Mouse (Mus musculus) MN1 (cell line): ENCODE data around the gene Sarnp.

ENCODE experiments used
- DNase-seq: peaks from one replicate; pipeline ENCODE4 v3.0.0-alpha.2; 2016; ENCODE audit warnings: low spot score

Gene Sarnp

GRCm38 (mm10) chr10:128891296-128892094 is 74.4 kb downstream of the Sarnp start, which contains the start of gene Gdf11:
TSS of gene Gdf11 (minus strand) at chr10:128891718.
- peak; percentile 94 for DNase-seq

GRCm38 (mm10) chr10:128892246-128892645 is 75.1 kb downstream of the Sarnp start:
- DNase-seq = no peak

- DNase-seq = peak; percentile 98
Measured at GRCm38 (mm10) chr10:128895437-128895836, 78.3 kb downstream of the Sarnp start.

- DNase-seq = peak; percentile 46
Measured at GRCm38 (mm10) chr10:128895952-128896693, 79.0 kb downstream of the Sarnp start.

GRCm38 (mm10) chr10:128896807-128897206 is 79.7 kb downstream of the Sarnp start:
- DNase-seq = no peak

GRCm38 (mm10) chr10:128897501-128897900 is 80.4 kb downstream of the Sarnp start:
- no peak for DNase-seq

GRCm38 (mm10) chr10:128899759-128900490 is 82.8 kb downstream of the Sarnp start:
- no peak for DNase-seq

- no peak for DNase-seq
Measured at GRCm38 (mm10) chr10:128900698-128901097, 83.6 kb downstream of the Sarnp start, which contains the start of gene Cd63. TSS of gene Cd63 (plus strand) at chr10:128900989.

- DNase-seq = no peak
Measured at GRCm38 (mm10) chr10:128901409-128901808, 84.3 kb downstream of the Sarnp start.

- DNase-seq = no peak
Measured at GRCm38 (mm10) chr10:128902409-128902988, 85.4 kb downstream of the Sarnp start.

GRCm38 (mm10) chr10:128904812-128905211 is 87.7 kb downstream of the Sarnp start:
- no peak for DNase-seq

GRCm38 (mm10) chr10:128908778-128909448 is 91.8 kb downstream of the Sarnp start:
- DNase-seq = peak; percentile 73

- DNase-seq = peak; percentile 99
Measured at GRCm38 (mm10) chr10:128909567-128910028, 92.5 kb downstream of the Sarnp start.

GRCm38 (mm10) chr10:128910066-128910841 is 93.1 kb downstream of the Sarnp start:
- peak; percentile 78 for DNase-seq

GRCm38 (mm10) chr10:128911430-128911829 is 94.3 kb downstream of the Sarnp start:
- DNase-seq = no peak

- DNase-seq = no peak
Measured at GRCm38 (mm10) chr10:128912268-128912667, 95.1 kb downstream of the Sarnp start.

- no peak for DNase-seq
Measured at GRCm38 (mm10) chr10:128912791-128913190, 95.7 kb downstream of the Sarnp start.

GRCm38 (mm10) chr10:128913219-128913618 is 96.1 kb downstream of the Sarnp start:
- peak; percentile 98 for DNase-seq

- peak; percentile 52 for DNase-seq
Measured at GRCm38 (mm10) chr10:128913696-128914095, 96.6 kb downstream of the Sarnp start.

- no peak for DNase-seq
Measured at GRCm38 (mm10) chr10:128915550-128915949, 98.4 kb downstream of the Sarnp start.
